Mouse (Mus musculus) ES-Bruce4 (cell line): Measurements from ENCODE around the gene Arl15.

Experiments
- CTCF ChIP-seq: IDR thresholded peaks from one replicate; pipeline ENCODE4 v1.8.1; 2011; ENCODE audit warnings: low read depth, low read length
- EP300 ChIP-seq: IDR thresholded peaks from 2 replicates; pipeline ENCODE4 v1.6.1; 2011; ENCODE audit warnings: low read depth, low read length; ENCODE audit not compliant: insufficient read depth
- POLR2A ChIP-seq: IDR thresholded peaks from one replicate; pipeline ENCODE4 v1.8.1; 2011; ENCODE audit warnings: low read length; ENCODE audit not compliant: insufficient read depth

- no peak for TF ChIP-seq CTCF
- no peak for TF ChIP-seq POLR2A
- TF ChIP-seq EP300, result no peak
Observed at GRCm38 (mm10) chr13:113865378-113865777, 71.1 kb downstream of the Arl15 start.
